Mouse (Mus musculus) hindbrain, embryonic 12.5 days (tissue): ENCODE measurements around the gene Gtf3c6. TPM values are rescaled to one million over a fixed set of nuclear protein-coding genes. Genes with fewer than 3 reads are reported as not detected.
"Not testable (repeated sequence)": the region's sequence is repeated elsewhere in the genome, so short reads cannot be mapped to it uniquely, and the experiment has no call there.

Source experiments
- ATAC-seq: fragments of 200-750 bp; cut with Nextera tagmentation; 2 replicates; pipeline ENCODE4 v1.8.0; 2017; ENCODE audit warnings: moderate TSS enrichment; ENCODE audit not compliant: low FRiP score
- H3K27ac ChIP-seq: fragments of 300-500 bp; sonication (generic); 2 replicates; pipeline ENCODE4 v1.5.1; 2016; ENCODE audit warnings: mild to moderate bottlenecking
- H3K27me3 ChIP-seq: fragments of 300-500 bp; sonication (generic); 2 replicates; pipeline ENCODE4 v1.6.1; 2016; ENCODE audit warnings: mild to moderate bottlenecking
- H3K36me3 ChIP-seq: fragments of 300-500 bp; sonication (generic); 2 replicates; pipeline ENCODE4 v1.6.1; 2016; ENCODE audit warnings: mild to moderate bottlenecking
- H3K4me1 ChIP-seq: fragments of 300-500 bp; sonication (generic); 2 replicates; pipeline ENCODE4 v1.6.1; 2016
- H3K4me2 ChIP-seq: fragments of 300-500 bp; sonication (generic); replicated peaks from 2 replicates; pipeline ENCODE4 v1.6.1; 2016; ENCODE audit warnings: mild to moderate bottlenecking
- H3K4me3 ChIP-seq: fragments of 300-500 bp; sonication (generic); 2 replicates; pipeline ENCODE4 v1.5.1; 2016; ENCODE audit warnings: mild to moderate bottlenecking
- H3K9ac ChIP-seq: fragments of 300-500 bp; sonication (generic); 2 replicates; pipeline ENCODE4 v1.6.1; 2016; ENCODE audit warnings: mild to moderate bottlenecking, moderate library complexity
- H3K9me3 ChIP-seq: fragments of 300-500 bp; sonication (generic); replicated peaks from 2 replicates; pipeline ENCODE4 v1.6.1; 2016; ENCODE audit warnings: mild to moderate bottlenecking
- WGBS: fragments of 180-500 bp; shearing (Covaris S2); methylation state at CpG from one replicate; pipeline ENCODE4 v1.1.7; 2016; 5-methylcytosine and 5-hydroxymethylcytosine counted together
- polyA plus RNA-seq: library from polyadenylated mRNA; unstranded; fragments of >200 nt; fragmentation: Nextera tagmentation; extraction: Ambion mirVana; gene quantifications from 2 replicates; pipeline ENCODE4 v1.2.1, GENCODE M21; 2016

The Gtf3c6 gene
- 135 and 136 TPM in 2 replicates for polyA plus RNA-seq

GRCm38 (mm10) chr10:40257414-40258255 lies at the start of gene Gtf3c6:
Gene Gtf3c6, minus strand, starts transcription at chr10:40258108.
- ATAC-seq: peak; percentile 74
- H3K9me3 ChIP-seq: no peaks in the 10 kb centered on the region
- under 1% methylated on average over 43 of the region's 43 CpGs for WGBS

GRCm38 (mm10) chr10:40305989-40306388 lies 48.1 kb upstream of the Gtf3c6 start:
- no peak overlapping the region for H3K9ac ChIP-seq
- no peaks in the 10 kb centered on the region for H3K27me3 ChIP-seq
- no peaks in the 10 kb centered on the region for H3K36me3 ChIP-seq
- H3K27ac ChIP-seq: no peak overlapping the region
- WGBS: 88% methylated on average over 1 of the region's 1 CpGs
- no peaks in the 10 kb centered on the region for H3K4me1 ChIP-seq
- no peak overlapping the region for H3K4me2 ChIP-seq
- ATAC-seq: no peak
- no peak overlapping the region for H3K4me3 ChIP-seq
- H3K9me3 ChIP-seq: peaks cover 3% of the 10 kb centered on the region; the same call in 1 of the 2 replicates

More at GRCm38 (mm10) chr10:40257414-40258255, at the start of gene Gtf3c6:
- Histone ChIP-seq H3K36me3 (peaks cover 18% of the 10 kb centered on the region), H3K27me3 (no peaks in the 10 kb centered on the region), H3K4me1 (peaks cover 10% of the 10 kb centered on the region), H3K27ac (peak within 1 kb of the TSS; percentile 89), H3K4me2 (peak within 1 kb of the TSS; percentile 69), H3K4me3 (peak within 1 kb of the TSS; percentile 66), H3K9ac (peak within 1 kb of the TSS; percentile 88)

GRCm38 (mm10) chr10:40302140-40302985 lies 44.5 kb upstream of the Gtf3c6 start, which contains the start of gene Amd1:
Gene Amd1, minus strand, starts transcription at chr10:40302186.
- no peaks in the 10 kb centered on the region for H3K27me3 ChIP-seq
- H3K4me2 ChIP-seq: peak within 1 kb of the TSS; percentile 68
- peak within 1 kb of the TSS; percentile 98 for H3K4me3 ChIP-seq
- no peaks in the 10 kb centered on the region for H3K36me3 ChIP-seq
- H3K9me3 ChIP-seq: peaks cover 3% of the 10 kb centered on the region; the same call in 1 of the 2 replicates
- peak; percentile 98 for ATAC-seq
- under 1% methylated on average over 55 of the region's 55 CpGs for WGBS
- H3K4me1 ChIP-seq: peaks cover 21% of the 10 kb centered on the region
- peak within 1 kb of the TSS; percentile 98 for H3K27ac ChIP-seq
- H3K9ac ChIP-seq: peak within 1 kb of the TSS; percentile 98

- peak overlapping the region; percentile 98 for H3K9ac ChIP-seq
- H3K4me2 ChIP-seq: peak overlapping the region; percentile 68
- H3K9me3 ChIP-seq, H3K36me3 ChIP-seq, H3K27me3 ChIP-seq: not testable (repeated sequence)
- H3K27ac ChIP-seq: peak overlapping the region; percentile 91
- peaks cover 21% of the 10 kb centered on the region for H3K4me1 ChIP-seq
- WGBS: under 1% methylated on average over 47 of the region's 91 CpGs
- peak overlapping the region; percentile 98 for H3K4me3 ChIP-seq
- ATAC-seq: peak; percentile 31
These were observed 43.5 kb upstream of the Gtf3c6 start for GRCm38 (mm10) chr10:40301181-40302075.

- peak overlapping the region; percentile 68 for H3K4me2 ChIP-seq
- H3K27ac ChIP-seq: peak overlapping the region; percentile 91
- no peaks in the 10 kb centered on the region for H3K27me3 ChIP-seq
- H3K4me1 ChIP-seq: peaks cover 21% of the 10 kb centered on the region
- H3K9ac ChIP-seq: peak overlapping the region; percentile 98
- WGBS: under 1% methylated on average over 36 of the region's 36 CpGs
- ATAC-seq: peak; percentile 74
- no peaks in the 10 kb centered on the region for H3K9me3 ChIP-seq
- peak overlapping the region; percentile 98 for H3K4me3 ChIP-seq
- no peaks in the 10 kb centered on the region for H3K36me3 ChIP-seq
These were observed 42.8 kb upstream of the Gtf3c6 start for GRCm38 (mm10) chr10:40300648-40301171.

GRCm38 (mm10) chr10:40292640-40293039 lies 34.7 kb upstream of the Gtf3c6 start:
- Histone ChIP-seq H3K9me3 (no peaks in the 10 kb centered on the region), H3K36me3 (peaks cover 30% of the 10 kb centered on the region), H3K4me2 (no peak overlapping the region), H3K4me3 (no peak overlapping the region), H3K27me3 (no peaks in the 10 kb centered on the region), H3K27ac (no peak overlapping the region), H3K4me1 (no peaks in the 10 kb centered on the region), H3K9ac (no peak overlapping the region)
- no peak for ATAC-seq
- WGBS: 91% methylated on average over 6 of the region's 6 CpGs

GRCm38 (mm10) chr10:40286767-40287166 lies 28.9 kb upstream of the Gtf3c6 start:
- no peaks in the 10 kb centered on the region for H3K9me3 ChIP-seq
- H3K27me3 ChIP-seq: no peaks in the 10 kb centered on the region
- H3K9ac ChIP-seq: no peak overlapping the region
- no peak overlapping the region for H3K4me2 ChIP-seq
- no peak overlapping the region for H3K4me3 ChIP-seq
- no peak overlapping the region for H3K27ac ChIP-seq
- H3K36me3 ChIP-seq: peaks cover 36% of the 10 kb centered on the region
- 87% methylated on average over 1 of the region's 1 CpGs for WGBS
- ATAC-seq: no peak
- H3K4me1 ChIP-seq: no peaks in the 10 kb centered on the region

GRCm38 (mm10) chr10:40285571-40285970 lies 27.7 kb upstream of the Gtf3c6 start:
- H3K9me3 ChIP-seq: no peaks in the 10 kb centered on the region
- no peak overlapping the region for H3K27ac ChIP-seq
- no peak overlapping the region for H3K9ac ChIP-seq
- no peak overlapping the region for H3K4me3 ChIP-seq
- H3K4me1 ChIP-seq: no peaks in the 10 kb centered on the region
- WGBS: 91% methylated on average over 1 of the region's 1 CpGs
- H3K36me3 ChIP-seq: peaks cover 26% of the 10 kb centered on the region
- no peak overlapping the region for H3K4me2 ChIP-seq
- H3K27me3 ChIP-seq: no peaks in the 10 kb centered on the region
- ATAC-seq: no peak

GRCm38 (mm10) chr10:40284997-40285396 lies 27.1 kb upstream of the Gtf3c6 start:
- no peak overlapping the region for H3K4me3 ChIP-seq

GRCm38 (mm10) chr10:40284179-40284831 lies 26.4 kb upstream of the Gtf3c6 start:
- Histone ChIP-seq H3K27me3 (no peaks in the 10 kb centered on the region), H3K27ac (no peak overlapping the region), H3K9me3 (no peaks in the 10 kb centered on the region), H3K4me3 (no peak overlapping the region), H3K9ac (no peak overlapping the region), H3K4me2 (no peak overlapping the region), H3K36me3 (peaks cover 18% of the 10 kb centered on the region), H3K4me1 (no peaks in the 10 kb centered on the region)
- 79% methylated on average over 10 of the region's 10 CpGs for WGBS
- peak; percentile 38; the same call in 1 of the 2 replicates for ATAC-seq

More at GRCm38 (mm10) chr10:40284997-40285396, 27.1 kb upstream of the Gtf3c6 start:
- WGBS: 91% methylated on average over 3 of the region's 3 CpGs
- Histone ChIP-seq H3K4me1 (no peaks in the 10 kb centered on the region), H3K9me3 (no peaks in the 10 kb centered on the region), H3K9ac (no peak overlapping the region), H3K27ac (no peak overlapping the region), H3K4me2 (no peak overlapping the region), H3K27me3 (no peaks in the 10 kb centered on the region), H3K36me3 (peaks cover 24% of the 10 kb centered on the region)
- ATAC-seq: no peak

- Histone ChIP-seq H3K9me3 (no peaks in the 10 kb centered on the region), H3K4me1 (no peaks in the 10 kb centered on the region), H3K36me3 (peaks cover 17% of the 10 kb centered on the region), H3K4me3 (no peak overlapping the region), H3K9ac (no peak overlapping the region), H3K4me2 (no peak overlapping the region), H3K27me3 (no peaks in the 10 kb centered on the region), H3K27ac (no peak overlapping the region)
- ATAC-seq: no peak
- WGBS: 89% methylated on average over 9 of the region's 9 CpGs
These were observed 25.7 kb upstream of the Gtf3c6 start for GRCm38 (mm10) chr10:40283636-40284035.
